Mouse (Mus musculus) heart, postnatal 0 days (tissue): ENCODE results near the gene Klhl9.

Experiments
- CTCF ChIP-seq: IDR thresholded peaks from 2 replicates; pipeline ENCODE4 v1.5.1; 2016; ENCODE audit warnings: antibody characterized with exemption, control low read depth, low read depth
- EP300 ChIP-seq: IDR thresholded peaks from 2 replicates; pipeline ENCODE4 v1.6.1; 2016; ENCODE audit warnings: antibody characterized with exemption, low read depth

DNA sequence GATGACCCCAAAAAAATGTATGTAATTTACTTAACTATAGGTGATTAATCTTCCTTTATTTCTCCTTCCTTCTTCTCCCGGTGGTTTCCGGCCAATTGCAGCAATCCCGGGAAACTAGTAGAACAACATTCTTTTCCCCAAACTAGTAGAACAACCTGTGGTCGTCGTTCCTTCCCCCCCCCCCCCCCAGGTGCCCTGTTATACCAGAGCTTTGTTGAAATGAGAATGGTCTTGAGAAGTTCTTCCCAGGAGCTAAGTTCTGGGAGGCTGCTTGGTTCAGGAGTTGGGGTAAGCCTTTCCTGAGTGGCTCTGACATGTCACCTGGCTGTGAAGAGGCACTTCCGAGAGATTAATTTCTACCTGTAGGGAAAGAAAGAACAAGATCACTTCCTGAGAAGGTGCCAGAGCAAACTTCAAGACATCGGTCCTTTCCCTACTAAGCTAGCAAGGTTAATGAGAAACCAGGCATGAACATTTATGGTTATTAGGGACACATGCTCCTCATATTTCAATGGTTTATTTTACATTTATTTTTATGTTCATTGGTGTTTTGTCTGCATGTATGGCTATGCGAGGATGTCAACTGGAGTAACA lies 1.3 kb upstream of the Klhl9 start:
- TF ChIP-seq CTCF (no peak), EP300 (no peak)
